Mouse (Mus musculus): ENCODE measurements around the gene Popdc3.

DNA sequence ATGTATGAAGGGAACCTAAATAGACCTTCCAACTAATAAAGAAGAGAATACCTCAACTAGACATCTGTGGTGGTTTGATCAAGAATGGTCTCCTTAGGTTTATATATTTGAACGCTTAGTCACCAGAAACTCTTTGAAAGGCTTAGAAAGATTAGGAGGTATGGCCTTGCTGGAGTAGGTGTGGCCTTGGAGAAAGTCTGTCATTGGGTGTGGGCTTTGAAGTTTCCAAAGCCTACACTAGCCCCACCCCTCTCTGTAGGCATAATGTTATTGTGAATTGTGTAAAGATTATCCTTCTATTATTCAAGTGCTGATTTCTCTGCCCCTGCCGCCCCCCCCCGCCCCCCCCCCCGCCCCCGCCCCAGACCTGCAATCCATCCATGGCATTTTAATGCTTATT lies 59.6 kb downstream of the Popdc3 start:
- TF ChIP-seq CTCF (IDR thresholded peaks at IDR 0.05; ENCODE audit: control insufficient read depth, insufficient read depth, insufficient replicate concordance, low read depth, low read length) (no peak), POLR2A (IDR thresholded peaks at IDR 0.05; ENCODE audit: control insufficient read depth, low read depth, low read length) (no peak)
